Mouse (Mus musculus): ENCODE data around the gene Olfr984.

DNA sequence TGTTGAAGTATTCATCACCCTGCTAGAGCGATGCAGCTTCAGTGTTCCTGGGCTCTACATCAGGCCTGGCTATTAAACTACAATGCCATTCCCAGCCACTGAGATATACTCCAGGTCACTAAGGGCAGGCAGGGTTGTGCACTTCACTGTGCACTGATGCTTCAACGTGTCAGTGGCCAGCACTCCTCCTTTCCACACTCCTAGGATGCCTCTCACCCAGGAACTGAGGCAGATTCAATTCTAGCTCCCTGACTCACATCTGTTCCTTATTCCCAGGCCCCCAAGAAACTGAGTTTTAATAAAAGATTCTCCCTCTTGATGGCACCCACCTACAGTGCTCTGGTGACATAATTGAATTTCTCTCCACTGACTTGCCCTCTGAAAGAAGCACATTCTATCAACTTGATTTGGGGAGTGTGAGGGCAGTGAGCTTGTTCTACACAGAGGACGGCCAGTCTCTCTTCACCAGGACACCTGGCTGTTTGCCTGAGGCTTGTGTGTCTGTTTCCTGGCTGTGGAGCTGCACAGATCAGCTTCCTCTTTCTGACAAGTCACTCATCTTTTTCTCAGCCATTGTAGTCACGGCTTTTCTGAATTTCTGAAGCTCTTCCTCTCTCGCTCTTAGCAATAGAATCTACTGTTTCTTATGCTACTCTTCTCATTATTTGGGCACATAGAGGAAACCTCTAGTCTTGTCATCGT is 23.1 kb upstream of the Olfr984 start:
- TF ChIP-seq POLR2A (IDR thresholded peaks at IDR 0.05; ENCODE audit: insufficient read length, low read depth) (no peak), MAX (IDR thresholded peaks at IDR 0.05; ENCODE audit: low read depth) (no peak), TCF12 (IDR thresholded peaks at IDR 0.05; ENCODE audit: insufficient read depth, poor library complexity, severe bottlenecking) (no peak), E2F4 (IDR thresholded peaks at IDR 0.05; ENCODE audit: insufficient read depth) (no peak)

All from myocyte (in vitro differentiated cells).